Mouse (Mus musculus) frontal cortex, adult (tissue): ENCODE measurements around the gene Bcan.

Experiments
- ATAC-seq: cut with Nextera tagmentation; 2 replicates; pipeline ENCODE4 v1.9.2; 2017; ENCODE audit warnings: mild to moderate bottlenecking, moderate library complexity, mixed read lengths; ENCODE audit not compliant: low TSS enrichment

Bcan gene

GRCm38 (mm10) chr3:87972203-87972664 is 27.8 kb downstream of the Bcan start:
- no peak for ATAC-seq

DNA sequence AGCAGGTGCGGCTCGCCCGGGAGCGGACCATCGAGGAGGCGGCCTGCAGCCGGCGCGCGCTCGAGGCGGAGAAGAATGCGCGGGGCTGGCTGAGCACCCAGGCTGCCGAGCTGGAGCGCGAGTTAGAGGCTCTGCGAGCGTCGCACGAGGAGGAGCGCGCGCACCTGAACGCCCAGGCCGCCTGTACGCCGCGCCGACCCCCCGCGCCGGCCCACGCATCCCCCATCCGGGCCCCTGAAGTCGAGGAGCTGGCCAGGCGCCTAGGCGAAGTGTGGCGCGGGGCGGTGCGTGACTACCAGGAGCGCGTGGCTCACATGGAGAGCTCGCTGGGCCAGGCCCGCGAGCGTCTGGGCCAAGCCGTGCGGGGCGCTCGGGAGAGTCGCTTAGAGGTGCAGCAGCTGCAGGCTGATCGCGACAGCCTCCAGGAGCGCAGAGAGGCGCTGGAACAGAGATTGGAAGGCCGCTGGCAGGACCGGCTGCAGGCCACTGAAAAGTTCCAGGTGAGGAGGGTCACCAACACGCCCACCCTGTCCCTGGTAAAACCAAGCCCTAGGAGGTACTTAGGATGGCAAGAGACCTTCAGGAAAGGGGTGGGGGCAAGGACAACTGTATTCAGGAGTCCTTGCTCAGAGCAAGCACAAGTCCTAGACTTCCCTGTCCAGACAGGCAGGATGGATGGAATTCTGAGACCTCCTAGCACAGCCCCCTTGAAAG is 28.4 kb downstream of the Bcan start:
- ATAC-seq: peak; percentile 66; the same call in 1 of the 2 replicates

DNA sequence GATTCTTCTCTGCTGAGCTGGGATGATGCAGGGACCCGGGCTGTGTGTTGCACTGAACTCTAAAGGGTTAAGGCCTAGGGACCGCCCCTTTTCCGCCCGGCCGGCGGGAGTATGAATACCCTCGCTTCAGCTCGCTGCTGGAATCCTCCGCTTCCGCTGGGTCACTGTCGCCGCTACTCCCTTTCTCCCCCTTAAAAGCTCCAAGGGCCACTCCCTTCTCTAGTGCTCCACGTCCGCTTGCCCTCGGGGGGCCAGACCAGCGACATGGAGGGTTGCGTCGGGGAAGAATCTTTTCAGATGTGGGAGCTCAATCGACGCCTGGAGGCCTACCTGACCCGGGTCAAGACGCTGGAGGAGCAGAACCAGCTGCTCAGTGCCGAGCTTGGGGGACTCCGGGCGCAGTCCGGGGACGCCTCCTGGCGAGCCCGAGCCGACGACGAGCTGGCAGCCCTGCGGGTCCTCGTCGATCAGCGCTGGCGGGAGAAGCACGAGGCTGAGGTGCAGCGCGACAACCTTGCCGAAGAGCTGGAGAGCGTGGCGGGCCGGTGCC is 29.0 kb downstream of the Bcan start, which contains the start of gene Nes:
Gene Nes, plus strand, starts transcription at position 140 of the 550 bp plus-strand sequence.
- no peak for ATAC-seq

- ATAC-seq: 0 out of 2 replicates have a peak, but pooled peaks have one; percentile 32
Observed at GRCm38 (mm10) chr3:87970184-87970938, 29.7 kb downstream of the Bcan start.

DNA sequence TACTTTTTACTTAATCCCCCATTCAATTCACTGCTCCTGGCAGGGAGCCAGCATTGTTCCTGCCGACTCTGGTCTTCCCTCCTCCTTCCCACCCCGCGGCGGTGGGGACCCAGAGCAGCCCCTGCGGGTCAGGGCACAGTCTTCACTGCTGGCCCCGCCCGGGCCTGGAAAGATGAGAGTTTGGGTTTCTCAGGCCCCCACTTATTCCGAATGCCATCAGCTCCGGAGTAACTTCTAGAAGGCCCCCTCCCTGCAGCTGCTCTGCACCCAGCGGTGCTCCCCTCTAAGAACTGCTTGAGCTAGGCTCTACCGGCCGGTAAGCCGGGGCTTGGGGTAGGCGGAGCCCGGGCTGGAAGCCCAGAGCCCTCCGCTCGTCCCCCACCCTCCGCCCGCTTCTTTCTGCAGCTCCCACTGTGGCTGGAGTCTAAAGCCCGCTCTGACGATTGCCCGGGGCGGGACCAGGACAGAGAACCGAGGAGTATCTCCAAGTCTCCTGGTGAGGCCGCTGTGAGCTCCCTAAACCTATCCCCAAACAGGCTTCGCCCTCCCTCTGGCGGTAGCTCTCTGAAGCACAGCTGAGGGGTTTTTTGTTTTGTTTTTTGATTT is 39.3 kb downstream of the Bcan start:
- peak; percentile 99 for ATAC-seq

DNA sequence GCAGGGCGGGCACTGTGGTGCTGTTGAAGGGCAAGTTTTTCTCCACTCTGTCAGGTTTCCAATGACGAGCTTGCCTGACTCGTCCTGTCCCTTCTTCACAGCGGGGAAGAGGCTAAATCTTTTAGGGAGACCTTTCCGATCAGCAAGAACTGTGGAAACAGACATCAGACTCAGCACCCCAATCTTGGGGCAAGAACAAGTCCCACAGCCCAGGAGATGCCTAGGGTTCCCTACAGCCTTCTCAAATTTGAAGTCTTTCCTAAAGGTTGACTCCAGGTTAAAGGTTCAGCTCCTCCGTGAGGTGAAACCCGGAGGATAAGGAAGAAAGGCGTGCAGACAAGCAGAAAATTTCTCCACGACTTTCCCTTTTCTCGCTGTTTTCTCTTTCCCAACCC is 39.8 kb downstream of the Bcan start:
- no peak for ATAC-seq

GRCm38 (mm10) chr3:87959371-87959770 is 40.7 kb downstream of the Bcan start:
- ATAC-seq: no peak

- ATAC-seq: no peak
Observed at GRCm38 (mm10) chr3:87958967-87959366, 41.1 kb downstream of the Bcan start.

- no peak for ATAC-seq
Observed at GRCm38 (mm10) chr3:87958476-87958875, 41.6 kb downstream of the Bcan start.

- ATAC-seq: no peak
Observed at GRCm38 (mm10) chr3:87958056-87958455, 42.0 kb downstream of the Bcan start.

DNA sequence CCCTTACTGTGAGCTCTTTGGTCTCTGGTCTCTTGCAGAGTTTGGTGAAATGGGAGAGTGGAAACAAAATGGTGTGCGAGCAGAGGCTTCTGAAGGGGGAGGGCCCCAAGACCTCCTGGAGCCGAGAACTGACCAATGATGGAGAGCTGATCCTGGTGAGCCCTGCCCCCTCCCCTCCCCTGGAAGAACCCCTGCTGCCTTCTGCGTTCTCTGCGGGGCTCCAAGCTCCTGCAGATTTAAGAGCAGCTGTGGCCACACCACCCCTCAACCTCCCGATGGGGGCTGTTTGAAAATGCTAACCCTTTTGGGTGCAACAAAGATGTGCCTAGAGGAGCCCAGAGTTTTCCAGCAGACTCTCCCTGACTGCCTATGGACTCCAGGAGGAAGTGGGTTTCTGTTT is 47.6 kb downstream of the Bcan start:
- no peak for ATAC-seq

- no peak for ATAC-seq
Observed at GRCm38 (mm10) chr3:87951946-87952345, 48.1 kb downstream of the Bcan start.

DNA sequence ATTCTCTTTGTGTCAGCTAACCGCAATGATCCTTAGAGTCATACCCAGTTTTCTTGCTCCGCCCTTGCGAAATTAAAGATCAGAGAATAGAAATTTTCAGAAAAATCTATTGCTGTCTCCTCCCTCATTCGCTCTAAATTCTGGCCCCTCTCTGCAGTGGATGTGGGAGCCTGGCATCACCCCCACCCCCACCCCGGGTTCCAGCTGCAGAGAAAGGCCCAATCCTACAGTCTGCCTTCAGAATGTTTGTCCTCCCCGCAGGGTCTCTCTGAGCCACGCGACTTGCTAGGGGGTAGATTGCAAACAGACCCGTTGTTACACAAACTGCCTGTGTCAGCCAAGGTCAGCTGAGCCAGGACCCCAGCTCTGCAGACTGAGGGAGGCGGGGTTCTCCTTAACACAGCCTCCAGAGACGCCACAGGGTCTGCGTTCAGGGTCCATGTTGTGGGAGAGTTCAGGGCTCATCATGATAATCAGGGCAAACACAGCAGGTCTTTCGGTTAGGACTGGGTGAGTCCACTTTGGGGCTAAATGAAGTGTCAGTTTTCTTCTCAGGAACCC is 50.0 kb downstream of the Bcan start:
- no peak for ATAC-seq

DNA sequence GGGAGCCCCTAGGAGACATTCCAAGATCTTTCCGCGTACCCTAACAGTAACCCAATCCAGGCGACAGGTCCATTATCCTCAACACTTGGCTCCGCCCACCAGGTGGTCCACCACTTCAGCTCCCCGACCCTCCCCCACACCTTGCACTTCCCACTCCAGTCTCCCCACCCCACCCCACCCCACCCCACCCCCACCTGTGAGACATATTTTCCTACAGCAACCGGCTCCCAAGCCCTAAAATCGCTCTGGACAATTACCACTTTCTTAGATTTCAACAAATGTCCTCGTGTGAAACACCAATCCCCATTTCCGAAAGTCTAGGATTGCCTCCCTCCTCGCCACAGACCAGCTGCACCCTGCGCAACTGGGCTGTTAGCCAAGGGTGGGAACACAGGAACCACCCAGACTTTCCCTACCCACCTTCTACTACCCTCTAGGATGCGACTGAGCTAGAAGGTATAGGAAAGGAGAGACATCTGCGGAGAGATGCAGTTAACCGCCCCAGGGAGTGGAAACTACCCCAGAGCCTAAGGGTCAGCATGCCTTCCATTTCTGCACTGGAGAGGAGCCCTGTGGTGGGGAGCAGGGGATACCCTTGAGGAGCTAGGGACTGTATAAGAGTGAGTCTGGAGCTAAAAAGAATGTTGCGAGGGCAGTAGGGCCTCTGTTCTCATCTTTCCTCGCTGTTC is 50.6 kb downstream of the Bcan start:
- no peak for ATAC-seq

- ATAC-seq: no peak
Observed at GRCm38 (mm10) chr3:87948378-87949265, 51.4 kb downstream of the Bcan start, which contains the start of gene Crabp2. Gene Crabp2, plus strand, starts transcription at chr3:87948666.

DNA sequence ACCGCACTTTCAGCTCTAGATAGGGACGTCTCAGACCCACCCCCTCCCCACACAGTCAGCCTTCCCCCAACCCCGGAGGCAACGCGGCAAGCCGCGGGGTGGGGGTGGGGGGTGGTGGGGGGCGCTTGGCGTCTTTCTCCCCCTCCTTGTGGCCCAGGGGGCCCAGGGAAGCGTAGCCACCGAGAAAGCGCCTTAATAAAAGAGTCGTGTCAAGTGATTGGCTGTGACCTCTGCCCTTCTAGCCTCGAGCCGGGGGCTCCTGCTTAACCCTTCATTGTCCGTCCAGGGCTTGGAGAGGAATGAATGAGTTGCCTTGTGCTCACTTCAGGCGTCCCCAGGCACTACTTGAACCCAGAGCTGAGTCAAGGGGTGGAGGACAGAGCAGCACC is 52.2 kb downstream of the Bcan start:
- no peak for ATAC-seq

DNA sequence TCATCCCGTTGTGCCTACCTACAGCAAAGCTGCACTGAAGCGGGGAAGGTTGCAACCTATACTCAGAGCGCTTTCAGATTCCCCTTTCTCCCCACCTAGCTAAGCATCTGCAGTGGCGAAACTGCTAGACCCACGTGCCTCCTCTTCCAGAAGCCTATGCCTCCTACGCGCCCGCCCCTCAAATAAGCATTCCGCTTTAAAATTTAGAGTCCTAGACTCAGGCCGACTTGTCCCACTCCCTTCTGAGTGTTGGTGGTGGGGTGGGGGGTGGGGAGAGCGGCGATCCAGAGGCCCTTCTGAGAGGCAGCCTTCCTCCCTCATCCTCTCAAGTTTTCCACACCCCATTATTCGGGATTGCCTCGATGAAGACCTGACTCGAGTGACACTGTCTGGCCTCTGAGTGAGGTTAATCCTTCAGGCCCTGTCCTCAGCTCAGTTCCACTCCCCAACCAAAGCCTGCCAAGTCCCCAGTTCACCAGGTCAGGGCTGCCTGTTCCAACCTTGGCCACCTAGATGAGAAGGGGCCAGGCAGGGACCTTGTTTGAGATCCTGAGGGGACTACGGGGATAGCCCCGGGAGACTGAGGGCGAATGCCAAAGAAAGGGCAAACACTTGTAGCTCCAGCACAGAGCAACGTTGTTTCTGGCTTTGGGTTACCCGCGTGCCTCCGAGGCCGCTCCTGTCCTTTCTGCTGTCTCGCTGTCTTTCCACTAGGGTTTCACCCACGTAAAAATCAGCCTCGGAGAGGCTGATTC is 52.8 kb downstream of the Bcan start:
- peak; percentile 43; the same call in 1 of the 2 replicates for ATAC-seq

GRCm38 (mm10) chr3:87946541-87946860 is 53.5 kb downstream of the Bcan start:
- no peak for ATAC-seq

DNA sequence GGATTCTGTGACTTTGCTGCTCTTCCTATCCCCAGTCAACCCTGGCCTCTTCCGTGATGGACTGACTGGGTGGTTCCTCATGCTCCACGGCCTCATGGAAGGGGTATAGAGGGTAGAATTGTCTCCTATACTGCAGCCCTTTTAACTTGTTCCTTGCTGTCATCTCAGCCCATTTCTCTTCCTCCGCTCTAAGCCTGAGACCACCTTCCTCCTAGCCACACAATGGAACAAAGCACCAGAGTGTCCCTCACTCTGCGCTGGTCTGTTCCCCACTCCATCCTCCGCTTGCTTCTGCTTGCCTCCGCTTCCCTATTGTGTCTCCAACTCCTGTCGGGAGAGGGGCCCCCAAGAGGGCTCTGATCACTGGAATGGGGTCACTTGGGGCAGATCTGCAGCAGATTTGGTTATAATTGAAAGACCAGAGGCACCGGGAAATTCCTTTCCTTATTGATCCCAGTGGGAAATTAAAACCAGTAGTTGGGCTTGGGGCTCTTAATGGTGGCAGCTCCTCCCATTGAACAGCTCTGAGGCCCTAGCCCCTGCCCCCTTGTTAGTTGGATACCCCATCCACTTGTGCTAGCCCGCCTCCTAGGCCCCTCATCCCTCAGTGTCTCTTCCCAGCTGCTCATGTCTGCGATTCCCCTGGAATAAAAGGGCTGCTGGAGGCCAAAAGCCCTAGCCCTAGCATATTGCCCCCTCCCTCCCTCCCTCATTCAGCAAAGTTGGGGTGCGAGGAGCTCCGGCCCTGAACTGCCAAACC is 54.1 kb downstream of the Bcan start:
- ATAC-seq: no peak
